In genomic region chr3:50121001-50121400, GRCm38 (mm10) we compare ENCODE assay signal across 15 mouse cellular contexts.
DNase-seq lines count a peak whose midpoint lies in the region; ATAC-seq and TF ChIP-seq lines count a peak whose summit lies in the region.
"Had no signal": no experiment of that assay in that cellular context is flagged by ENCODE, and none has a peak within 500 bp of the region (broad histone marks: within the 10 kb centered on the region; RNA-seq: fewer than 3 reads in every experiment).

No protein-coding gene starts in this region.

- H3K4me2 ChIP-seq in heart, postnatal 0 days (ENCODE audit: low read depth, low read length) = no peak overlapping the region
- H3K4me2 ChIP-seq in heart, embryonic 11.5 days = no peak overlapping the region
- no peak overlapping the region for H3K4me2 ChIP-seq in lung, postnatal 0 days (replicated peaks; ENCODE audit: low read depth, low read length)
- H3K4me2 ChIP-seq in forebrain, embryonic 15.5 days (replicated peaks) = no peak overlapping the region
- H3K4me2 ChIP-seq: embryonic facial prominence, embryonic 12.5 days; forebrain, embryonic 13.5 days; limb, embryonic 13.5 days had no signal

- H3K27me3 ChIP-seq in heart, postnatal 0 days (ENCODE audit: control insufficient read depth, insufficient read depth, low read length) = no peaks in the 10 kb centered on the region
- no peaks in the 10 kb centered on the region for H3K27me3 ChIP-seq in heart, embryonic 11.5 days (ENCODE audit: control insufficient read depth, insufficient read depth, low read length)
- H3K27me3 ChIP-seq in lung, postnatal 0 days (replicated peaks; ENCODE audit: insufficient read depth, low read length) = no peaks in the 10 kb centered on the region
- H3K27me3 ChIP-seq in MEL (ENCODE audit: control insufficient read depth in 1 of 2, insufficient read depth in 2 of 2, low read length in 2 of 2) = no peaks in the 10 kb centered on the region
- no peaks in the 10 kb centered on the region for H3K27me3 ChIP-seq in forebrain, embryonic 15.5 days
- H3K27me3 ChIP-seq: embryonic facial prominence, embryonic 12.5 days; forebrain, embryonic 13.5 days; limb, embryonic 13.5 days had no signal

- H3K27ac ChIP-seq in heart, postnatal 0 days (ENCODE audit: low read depth) = no peak overlapping the region
- H3K27ac ChIP-seq in heart, embryonic 11.5 days (ENCODE audit: low read depth, low read length) = no peak overlapping the region
- no peak overlapping the region for H3K27ac ChIP-seq in lung, postnatal 0 days (ENCODE audit: low read length)
- H3K27ac ChIP-seq in MEL (ENCODE audit: control insufficient read depth, low read depth, low read length) = no peak overlapping the region
- no peak overlapping the region for H3K27ac ChIP-seq in forebrain, embryonic 15.5 days (replicated peaks)
- H3K27ac ChIP-seq: embryonic facial prominence, embryonic 12.5 days; forebrain, embryonic 13.5 days; limb, embryonic 13.5 days had no signal

- 45% methylated on average over 1 of the region's 1 CpGs for WGBS in heart, postnatal 0 days
- WGBS in heart, embryonic 11.5 days (ENCODE audit: insufficient replicate concordance) = 55% methylated on average over 1 of the region's 1 CpGs
- 59% methylated on average over 1 of the region's 1 CpGs for WGBS in lung, postnatal 0 days
- 64% methylated on average over 1 of the region's 1 CpGs for WGBS in forebrain, embryonic 15.5 days

- no peak for TF ChIP-seq POLR2A in MEL (IDR thresholded peaks at IDR 0.05; ENCODE audit: control insufficient read depth in 1 of 2, insufficient read depth in 1 of 2, low read depth in 1 of 2, low read length in 2 of 2, poor library complexity in 1 of 2)

- TF ChIP-seq RAD21 in MEL (IDR thresholded peaks at IDR 0.05; ENCODE audit: low read depth, low read length) = no peak; the same call in 1 of the 2 replicates

- TF ChIP-seq EP300 in heart, postnatal 0 days (IDR thresholded peaks at IDR 0.05; ENCODE audit: low read depth) = no peak
- no peak for TF ChIP-seq EP300 in lung, postnatal 0 days (IDR thresholded peaks at IDR 0.05)
- no peak for TF ChIP-seq EP300 in MEL (IDR thresholded peaks at IDR 0.05; ENCODE audit: low read depth in 1 of 2, low read length in 2 of 2)

- ATAC-seq in heart, postnatal 0 days (ENCODE audit: insufficient read depth, low read depth) = no peak
- ATAC-seq in heart, embryonic 11.5 days (replicated peaks; ENCODE audit: insufficient number of reproducible peaks, low FRiP score, low TSS enrichment) = no peak
- ATAC-seq in lung, postnatal 0 days = no peak
- no peak for ATAC-seq in forebrain, embryonic 15.5 days (replicated peaks)
- ATAC-seq: forebrain, embryonic 13.5 days had no signal

- no peaks in the 10 kb centered on the region for H3K4me1 ChIP-seq in heart, postnatal 0 days (ENCODE audit: control insufficient read depth, insufficient read depth)
- no peaks in the 10 kb centered on the region for H3K4me1 ChIP-seq in heart, embryonic 11.5 days (ENCODE audit: control insufficient read depth, insufficient read depth, low read length)
- no peaks in the 10 kb centered on the region for H3K4me1 ChIP-seq in lung, postnatal 0 days (ENCODE audit: insufficient read depth, low read depth, low read length)
- no peaks in the 10 kb centered on the region for H3K4me1 ChIP-seq in MEL (ENCODE audit: control insufficient read depth in 1 of 2, insufficient read depth in 2 of 2, low read length in 2 of 2)
- H3K4me1 ChIP-seq in forebrain, embryonic 15.5 days = peaks cover 4% of the 10 kb centered on the region; the same call in 1 of the 2 replicates
- H3K4me1 ChIP-seq: embryonic facial prominence, embryonic 12.5 days; limb, embryonic 13.5 days had no signal

- no peaks in the 10 kb centered on the region for H3K36me3 ChIP-seq in heart, postnatal 0 days (replicated peaks; ENCODE audit: control insufficient read depth, insufficient read depth, low read length)
- no peaks in the 10 kb centered on the region for H3K36me3 ChIP-seq in heart, embryonic 11.5 days (ENCODE audit: control insufficient read depth, insufficient read depth, low read length)
- no peaks in the 10 kb centered on the region for H3K36me3 ChIP-seq in lung, postnatal 0 days (ENCODE audit: insufficient read depth, low read length)
- no peaks in the 10 kb centered on the region for H3K36me3 ChIP-seq in MEL (ENCODE audit: control insufficient read depth in 1 of 2, insufficient read depth in 2 of 2, low read length in 2 of 2)
- H3K36me3 ChIP-seq in forebrain, embryonic 15.5 days = no peaks in the 10 kb centered on the region
- H3K36me3 ChIP-seq: embryonic facial prominence, embryonic 12.5 days; limb, embryonic 13.5 days had no signal

- no peaks in the 10 kb centered on the region for H3K79me2 ChIP-seq in MEL (ENCODE audit: control insufficient read depth, insufficient read depth, low read length, poor library complexity)

- no peak overlapping the region for H3K4me3 ChIP-seq in heart, postnatal 0 days (ENCODE audit: low read depth, low read length)
- no peak overlapping the region for H3K4me3 ChIP-seq in heart, embryonic 11.5 days (ENCODE audit: low read depth, low read length)
- no peak overlapping the region for H3K4me3 ChIP-seq in lung, postnatal 0 days (ENCODE audit: low read depth, low read length)
- H3K4me3 ChIP-seq in MEL (ENCODE audit: control insufficient read depth in 1 of 2, insufficient read depth in 1 of 2, low read depth in 2 of 2, low read length in 2 of 2) = no peak overlapping the region
- H3K4me3 ChIP-seq in forebrain, embryonic 15.5 days = no peak overlapping the region
- H3K4me3 ChIP-seq: embryonic facial prominence, embryonic 12.5 days; forebrain, embryonic 13.5 days; limb, embryonic 13.5 days had no signal

- TF ChIP-seq CTCF in heart, postnatal 0 days (IDR thresholded peaks at IDR 0.05; ENCODE audit: low read depth) = peak; percentile 25
- peak; percentile 40 for TF ChIP-seq CTCF in lung, postnatal 0 days (IDR thresholded peaks at IDR 0.05)
- TF ChIP-seq CTCF in MEL (IDR thresholded peaks at IDR 0.05 in 2 of 3, conservative IDR thresholded peaks at IDR 0.05 in 1 of 3; ENCODE audit: control insufficient read depth in 1 of 3, insufficient read depth in 1 of 3, low read depth in 2 of 3, low read length in 3 of 3, poor library complexity in 1 of 3, severe bottlenecking in 1 of 3) = peak in 1 of 3 experiments; percentile 30; a peak in 1 of 6 replicates

- H3K9ac ChIP-seq in heart, postnatal 0 days (replicated peaks; ENCODE audit: low read depth, low read length) = no peak overlapping the region
- H3K9ac ChIP-seq in heart, embryonic 11.5 days (ENCODE audit: low read depth, low read length) = no peak overlapping the region
- no peak overlapping the region for H3K9ac ChIP-seq in lung, postnatal 0 days (replicated peaks; ENCODE audit: low read depth)
- H3K9ac ChIP-seq in MEL (ENCODE audit: control insufficient read depth, low read depth, low read length, poor library complexity, severe bottlenecking) = no peak overlapping the region
- H3K9ac ChIP-seq in forebrain, embryonic 15.5 days (replicated peaks) = no peak overlapping the region
- H3K9ac ChIP-seq: embryonic facial prominence, embryonic 12.5 days; forebrain, embryonic 13.5 days; limb, embryonic 13.5 days had no signal

- no peaks in the 10 kb centered on the region for H3K9me3 ChIP-seq in heart, postnatal 0 days (replicated peaks; ENCODE audit: control insufficient read depth, low read length)
- H3K9me3 ChIP-seq in heart, embryonic 11.5 days (replicated peaks; ENCODE audit: control insufficient read depth, low read length) = no peaks in the 10 kb centered on the region
- H3K9me3 ChIP-seq in lung, postnatal 0 days (ENCODE audit: low read length) = no peaks in the 10 kb centered on the region
- no peaks in the 10 kb centered on the region for H3K9me3 ChIP-seq in MEL (replicated peaks; ENCODE audit: insufficient read depth, low read length)
- H3K9me3 ChIP-seq in forebrain, embryonic 15.5 days = no peaks in the 10 kb centered on the region
- H3K9me3 ChIP-seq: embryonic facial prominence, embryonic 12.5 days; forebrain, embryonic 13.5 days; limb, embryonic 13.5 days had no signal

- DNase-seq in heart, postnatal 0 days (ENCODE audit: low spot score) = no peak
- no peak for DNase-seq in lung, postnatal 0 days (ENCODE audit: low spot score)
- no peak for DNase-seq in lung, postnatal 25 days (ENCODE audit: low spot score)
- DNase-seq in MEL (ENCODE audit: low read depth, low spot score) = peak; percentile 6
- peak; percentile 24 for DNase-seq in embryo, embryonic 11 days
- DNase-seq: cerebellum, adult 18-20 months; layer of hippocampus, postnatal 36 days; lung, adult 18-20 months; right cerebral cortex, postnatal 25 days; thymus, adult 2 months had no signal

TF ChIP-seq in MEL, 35 proteins besides CTCF, POLR2A, EP300 and RAD21:
- TF ChIP-seq GATA1 (IDR thresholded peaks at IDR 0.05; ENCODE audit: low read depth, low read length) (no peak), UBTF (IDR thresholded peaks at IDR 0.05; ENCODE audit: borderline replicate concordance, insufficient read depth, low read depth, low read length) (no peak), SMC3 (IDR thresholded peaks at IDR 0.05; ENCODE audit: low read depth, low read length) (peak; percentile 25; the same call in 1 of the 2 replicates), USF1 (IDR thresholded peaks at IDR 0.05; ENCODE audit: low read depth, low read length) (no peak), TAL1 (IDR thresholded peaks at IDR 0.05; ENCODE audit: low read length) (no peak), MYB (IDR thresholded peaks at IDR 0.05; ENCODE audit: low read depth, low read length) (no peak), POLR2AphosphoS2 (IDR thresholded peaks at IDR 0.05; ENCODE audit: low read length) (no peak), MYC (IDR thresholded peaks at IDR 0.05; ENCODE audit: low read depth, low read length) (no peak), ZNF384 (IDR thresholded peaks at IDR 0.05; ENCODE audit: low read depth, low read length) (peak; percentile 21; the same call in 1 of the 2 replicates)

Comparison
In these comparisons a context has a peak if more than half of its experiments do, and no peak if none do; other contexts are left out.
1. DNase-seq: peak in MEL (single experiment) and embryo, embryonic 11 days (single experiment); none in heart, postnatal 0 days (single experiment), lung, postnatal 0 days (single experiment) and lung, postnatal 25 days (single experiment).